Mouse (Mus musculus) olfactory bulb, adult 2 months (tissue): ENCODE results near the gene Ranbp9. TPM values are rescaled to one million over a fixed set of nuclear protein-coding genes. Genes with fewer than 3 reads are reported as not detected.

Source experiments
- H3K27ac ChIP-seq: fragments of 200-500 bp; 2 replicates; pipeline ENCODE4 v1.5.1; 2012; ENCODE audit warnings: low read depth, low read length; ENCODE audit not compliant: insufficient read depth
- H3K4me1 ChIP-seq: fragments of 200-500 bp; 2 replicates; pipeline ENCODE4 v1.6.1; 2012; ENCODE audit warnings: low read length; ENCODE audit not compliant: control insufficient read depth, insufficient read depth
- H3K4me3 ChIP-seq: fragments of 200-500 bp; 2 replicates; pipeline ENCODE4 v1.5.1; 2012; ENCODE audit warnings: mild to moderate bottlenecking, low read depth, low read length, moderate library complexity; ENCODE audit not compliant: insufficient read depth
- CTCF ChIP-seq: fragments of 200-500 bp; IDR thresholded peaks from 2 replicates; pipeline ENCODE4 v1.5.1; 2012; ENCODE audit warnings: low read depth, mild to moderate bottlenecking, low read length, moderate library complexity; ENCODE audit not compliant: insufficient read depth
- POLR2A ChIP-seq: fragments of 200-500 bp; IDR thresholded peaks from 2 replicates; pipeline ENCODE4 v1.6.1; 2012; ENCODE audit warnings: mild to moderate bottlenecking, low read depth, low read length, moderate library complexity; ENCODE audit not compliant: insufficient read depth
- WGBS: fragments of 180-500 bp; shearing (Covaris S2); methylation state at CpG from one replicate; pipeline ENCODE4 v1.1.7; 2018; 5-methylcytosine and 5-hydroxymethylcytosine counted together
- polyA plus RNA-seq: library from polyadenylated mRNA; stranded (reverse); fragments of >200 nt; gene quantifications from 2 replicates; pipeline ENCODE4 v1.2.4, GENCODE M21; 2012; ENCODE audit warnings: low replicate concordance; ENCODE audit not compliant: missing spikeins, insufficient read depth, insufficient read length

Gene Ranbp9
- polyA plus RNA-seq: 568 TPM in 1 of 2 replicates, not detected in the other

DNA sequence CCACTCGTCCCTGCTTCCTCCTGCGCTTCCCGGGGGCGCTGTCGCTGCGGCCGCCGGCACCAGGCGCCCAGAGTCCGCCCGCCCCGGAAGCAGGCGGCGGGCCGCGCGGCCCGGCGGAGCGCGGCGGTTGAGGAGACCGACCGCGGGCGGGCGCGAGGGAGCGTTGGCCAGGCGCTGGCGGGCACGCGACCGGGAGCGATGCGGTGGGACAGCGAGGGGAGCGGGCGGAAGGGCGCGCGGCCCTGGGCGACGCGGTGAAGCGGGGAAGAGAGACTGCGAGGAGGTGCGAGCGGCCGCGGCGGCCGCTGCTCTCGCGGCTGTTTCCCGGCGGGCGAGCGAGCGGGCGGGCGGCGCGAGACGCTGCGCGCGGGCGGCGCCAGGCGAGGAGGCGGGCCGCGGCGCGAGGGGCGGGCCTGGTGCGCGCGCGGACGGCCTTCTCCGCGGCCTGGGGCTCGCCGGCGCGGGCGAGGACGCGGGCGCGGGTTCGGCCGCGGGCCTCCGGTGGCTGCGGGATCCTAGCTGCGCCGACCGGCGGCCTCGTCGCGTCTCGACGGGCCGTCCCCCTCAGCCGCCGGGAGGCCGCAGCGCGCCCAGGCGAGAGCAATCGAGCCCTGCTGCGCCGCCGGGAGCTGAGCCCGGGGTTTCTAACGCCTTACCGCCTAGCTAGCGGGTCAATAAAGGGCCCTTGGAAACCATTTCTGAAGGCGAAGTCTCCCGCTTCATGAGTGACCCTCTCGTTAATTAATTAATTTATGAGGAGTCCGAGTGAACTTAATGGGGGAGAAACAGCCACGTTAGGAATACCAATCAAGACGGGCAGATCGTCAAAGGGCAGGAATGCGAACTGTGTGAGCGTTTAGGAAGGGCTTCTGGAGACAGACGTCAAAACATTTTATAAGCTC is at the start of gene Ranbp9:
Gene Ranbp9 (minus strand): TSS at position 326 of the 902 bp plus-strand sequence.
- TF ChIP-seq CTCF (no peak), POLR2A (peak; percentile 90)
- Histone ChIP-seq H3K27ac (peak within 1 kb of the TSS; percentile 98), H3K4me3 (peak within 1 kb of the TSS; percentile 100), H3K4me1 (peaks cover 2% of the 10 kb centered on the region)
- WGBS: 12% methylated on average over 131 of the region's 132 CpGs

DNA sequence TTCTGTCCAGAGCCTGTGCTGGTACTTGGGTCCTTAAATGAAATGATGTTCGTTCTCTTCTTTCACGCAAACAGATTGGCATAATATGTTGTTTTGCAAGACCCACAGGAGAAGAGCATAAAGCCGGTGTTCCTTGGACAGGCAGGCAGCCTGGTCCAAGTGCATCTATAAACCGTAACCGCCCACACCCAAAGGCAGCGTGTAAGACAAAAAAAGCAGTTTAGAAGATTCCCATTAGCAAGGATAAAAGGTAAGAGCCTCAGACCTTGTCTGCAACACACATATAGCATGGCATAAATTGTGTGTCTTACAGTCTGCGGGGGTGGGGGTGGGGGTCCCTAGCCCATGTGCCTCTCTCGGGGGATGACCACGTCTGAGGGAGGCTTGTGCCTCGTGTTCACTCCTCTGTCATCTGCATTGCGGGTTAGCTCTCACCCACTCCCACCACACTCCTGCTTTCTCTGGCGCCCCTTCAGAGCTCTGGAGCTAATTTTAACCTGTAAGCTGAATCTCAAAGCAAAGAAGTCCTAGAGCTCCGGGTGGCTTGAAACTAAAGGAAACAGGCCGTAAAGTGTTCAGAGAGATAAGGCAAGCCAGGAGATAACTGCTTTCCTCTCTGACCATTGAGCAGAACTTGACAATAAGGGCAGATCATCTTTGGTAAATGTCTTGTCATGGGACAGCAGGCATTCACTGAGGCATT is 49.2 kb upstream of the Ranbp9 start:
- Histone ChIP-seq H3K4me3 (no peak overlapping the region), H3K4me1 (peaks cover 20% of the 10 kb centered on the region), H3K27ac (peak overlapping the region; percentile 15; the same call in 1 of the 2 replicates)
- WGBS: 24% methylated on average over 14 of the region's 14 CpGs
- no peak for TF ChIP-seq CTCF
- TF ChIP-seq POLR2A: no peak

DNA sequence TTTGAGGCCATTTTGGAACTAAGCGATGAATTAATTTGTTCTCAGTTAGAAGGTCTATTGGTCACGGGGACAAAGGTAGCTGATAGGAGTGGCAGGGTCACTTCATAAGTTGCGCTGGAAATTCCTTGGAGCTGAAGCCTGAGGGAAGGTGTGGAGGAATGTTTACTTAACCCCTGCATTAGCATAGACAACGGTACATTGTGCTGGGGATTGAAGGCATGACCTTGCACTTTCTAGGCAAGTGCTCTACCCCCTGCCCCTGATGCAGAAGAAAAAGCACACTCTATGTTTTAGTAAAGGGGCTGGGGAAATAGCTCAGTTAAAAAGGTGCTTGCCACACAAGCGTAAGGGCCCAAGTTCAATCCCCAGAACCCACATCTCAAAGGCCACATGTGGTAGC is 45.2 kb upstream of the Ranbp9 start:
- Histone ChIP-seq H3K27ac (no peak overlapping the region), H3K4me3 (no peak overlapping the region), H3K4me1 (peaks cover 22% of the 10 kb centered on the region)
- TF ChIP-seq POLR2A (no peak), CTCF (no peak)
- 92% methylated on average over 5 of the region's 5 CpGs for WGBS

DNA sequence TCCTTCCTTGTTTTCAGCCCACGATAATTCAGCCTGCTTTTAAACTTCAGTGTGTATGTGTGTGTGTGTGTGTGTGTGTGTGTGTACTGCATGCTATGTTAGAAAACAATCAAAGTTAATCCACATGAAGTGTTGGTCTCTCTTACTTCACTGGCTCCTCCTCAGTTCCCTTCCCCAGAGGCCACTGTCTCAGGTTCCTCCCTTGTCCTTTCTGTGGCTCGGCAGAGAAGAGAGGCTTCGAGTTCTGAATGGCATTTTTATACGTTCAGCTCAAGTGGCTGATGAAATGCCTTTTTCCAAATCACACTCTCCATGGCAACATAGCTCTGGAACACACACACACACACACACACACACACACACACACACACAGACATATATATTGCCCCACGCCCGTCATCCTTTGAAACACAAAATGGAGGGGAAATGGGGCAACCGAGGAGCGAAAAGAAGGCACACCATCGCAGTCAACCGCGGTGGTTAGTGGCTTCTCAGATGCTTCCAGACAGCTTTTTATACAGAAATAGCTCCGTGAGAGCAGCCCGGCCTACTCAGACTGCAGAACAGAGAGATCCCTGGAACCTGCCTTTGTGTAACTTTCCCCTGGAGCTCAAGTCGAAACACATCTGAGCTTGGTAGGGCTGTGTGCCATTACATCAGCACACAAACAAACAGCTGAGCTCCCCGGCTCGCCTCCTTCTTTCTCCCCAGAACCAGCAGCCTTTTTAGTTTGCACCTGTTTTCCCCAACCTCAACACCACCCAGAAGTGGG is 44.5 kb upstream of the Ranbp9 start:
- H3K4me1 ChIP-seq: peaks cover 20% of the 10 kb centered on the region
- H3K4me3 ChIP-seq: no peak overlapping the region
- WGBS: 27% methylated on average over 16 of the region's 16 CpGs
- no peak for TF ChIP-seq POLR2A
- no peak for TF ChIP-seq CTCF
- H3K27ac ChIP-seq: peak overlapping the region; percentile 74

DNA sequence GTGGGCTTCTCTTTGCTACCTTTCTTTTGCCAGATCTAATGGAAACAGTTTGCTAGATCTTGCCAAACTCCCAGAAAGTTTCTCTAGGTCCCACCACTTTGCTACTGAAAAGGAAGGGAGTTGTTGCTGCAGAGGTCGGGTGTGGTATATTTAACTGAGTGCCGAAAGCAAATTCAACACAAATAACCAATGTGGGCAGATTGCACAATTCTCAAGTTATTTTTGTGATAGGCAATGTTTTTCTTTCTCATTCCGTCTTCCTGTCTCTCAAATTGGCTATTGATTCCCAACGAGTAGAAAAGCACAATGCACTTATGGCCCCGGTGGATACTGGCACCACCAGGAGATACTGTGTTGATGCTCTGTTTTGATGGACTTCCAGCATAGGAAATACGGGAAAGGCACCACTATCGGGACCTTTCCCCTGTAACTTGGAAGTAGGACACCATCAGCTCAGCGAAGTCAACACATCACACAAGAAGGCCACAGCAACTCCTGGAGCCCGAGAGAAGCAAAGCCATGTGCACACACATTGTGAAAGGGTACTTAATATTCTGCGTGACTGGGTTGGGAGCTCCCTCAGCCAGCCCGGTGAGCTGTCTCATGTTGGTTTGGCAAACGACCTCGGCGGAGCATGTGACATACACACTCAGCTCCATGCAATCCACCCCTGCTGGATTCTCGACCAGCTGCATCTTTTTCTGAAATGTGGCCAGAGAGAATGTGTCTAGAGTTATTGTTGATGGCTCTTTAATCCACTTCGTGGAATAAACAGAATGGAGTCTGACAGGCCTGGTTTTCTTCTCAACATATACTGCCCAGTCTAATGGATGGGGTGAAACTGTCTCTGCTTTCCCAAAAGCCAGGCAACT is 43.6 kb upstream of the Ranbp9 start:
- 41% methylated on average over 16 of the region's 16 CpGs for WGBS
- Histone ChIP-seq H3K4me1 (peaks cover 15% of the 10 kb centered on the region), H3K4me3 (no peak overlapping the region), H3K27ac (0 out of 2 replicates have a peak overlapping the region, but pooled peaks have one; percentile 74)
- TF ChIP-seq CTCF (no peak), POLR2A (no peak)

DNA sequence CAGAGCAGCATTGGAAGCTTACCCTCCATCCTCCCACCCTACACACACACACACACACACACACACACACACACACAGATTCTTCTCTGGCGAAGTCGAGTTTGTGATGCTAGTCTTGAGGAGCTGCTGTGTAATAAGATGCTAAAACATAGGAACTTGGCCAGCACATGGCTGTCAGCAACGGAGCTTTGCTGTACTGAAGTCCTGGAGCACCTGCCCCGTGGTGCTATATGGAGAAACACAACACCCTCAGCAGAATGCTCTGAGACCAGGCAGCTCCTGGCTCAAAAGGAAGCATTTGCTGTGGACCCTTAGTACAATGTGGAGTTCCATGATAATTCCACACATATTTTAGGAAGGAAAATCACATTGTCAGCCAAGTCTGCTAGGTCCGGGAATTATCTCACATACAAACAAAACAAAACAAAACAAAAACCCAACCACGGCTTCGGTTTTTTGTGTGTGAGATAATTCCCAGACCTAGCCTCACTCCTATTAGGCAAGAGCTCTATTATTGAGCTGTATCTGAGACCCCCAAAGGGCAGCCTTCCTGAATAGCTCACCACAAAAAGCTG is 42.9 kb upstream of the Ranbp9 start:
- 49% methylated on average over 7 of the region's 7 CpGs for WGBS
- Histone ChIP-seq H3K27ac (no peak overlapping the region), H3K4me1 (peaks cover 15% of the 10 kb centered on the region), H3K4me3 (no peak overlapping the region)
- TF ChIP-seq CTCF: no peak
- no peak for TF ChIP-seq POLR2A

DNA sequence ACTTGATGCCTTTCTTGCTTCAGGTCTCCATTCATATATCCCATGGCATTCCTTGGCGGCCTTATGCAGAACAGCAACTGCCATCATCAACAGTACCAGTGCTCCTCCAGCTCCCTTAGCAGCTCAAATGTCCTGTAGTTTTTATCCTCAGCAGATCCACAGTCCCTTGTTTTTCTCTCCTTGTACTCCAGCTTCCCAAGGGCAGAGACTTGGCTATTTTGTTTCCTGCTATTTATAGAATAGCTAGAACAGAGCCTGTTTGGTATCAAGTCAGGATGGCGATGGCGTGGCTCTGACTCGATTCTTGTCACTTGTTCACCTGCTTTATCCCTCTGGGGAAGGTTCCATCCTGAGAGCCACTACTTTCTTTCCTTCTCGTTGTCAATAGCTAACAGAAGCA is 40.9 kb upstream of the Ranbp9 start:
- H3K4me1 ChIP-seq: peaks cover 15% of the 10 kb centered on the region
- no peak overlapping the region for H3K4me3 ChIP-seq
- WGBS: 87% methylated on average over 5 of the region's 5 CpGs
- H3K27ac ChIP-seq: no peak overlapping the region
- no peak for TF ChIP-seq CTCF
- no peak for TF ChIP-seq POLR2A
